In the genomic region with DNA sequence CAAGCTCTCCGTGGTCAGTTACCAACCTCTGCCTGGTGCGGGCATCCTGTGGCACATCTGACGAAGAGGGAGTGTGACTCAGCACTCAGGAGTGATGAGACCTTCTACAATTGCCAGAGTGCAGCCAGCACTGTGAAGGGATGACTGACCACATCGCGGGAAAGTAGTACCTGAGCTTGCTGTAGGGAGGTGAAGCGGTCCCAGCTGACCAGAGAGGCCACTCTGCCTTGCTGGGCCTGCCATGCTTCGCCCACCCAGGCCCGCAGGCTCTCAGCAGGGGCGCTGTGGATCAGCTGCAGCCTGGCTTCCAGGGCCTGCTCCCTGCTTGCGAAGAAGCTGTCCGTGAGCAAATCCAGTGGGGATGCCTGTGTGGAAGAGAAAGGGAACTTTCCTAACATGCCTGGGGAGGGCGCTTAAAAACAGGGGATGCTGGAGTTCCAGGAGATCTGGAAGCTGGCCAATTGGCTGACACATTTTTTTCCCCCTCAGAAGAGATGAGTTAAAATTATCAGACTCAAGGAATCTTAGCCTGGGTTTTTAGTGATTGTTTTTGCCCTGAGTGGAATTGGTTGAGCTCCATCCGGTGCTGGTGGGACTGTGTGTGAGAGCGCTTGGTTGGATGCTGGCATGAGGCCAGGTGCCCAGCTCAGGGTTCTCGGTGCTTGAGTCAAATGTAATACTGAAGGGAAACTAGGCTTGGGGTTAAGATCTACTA, we compare ENCODE assay signal across 9 mouse cellular contexts. TPM values are rescaled to one million over a fixed set of nuclear protein-coding genes. Genes with fewer than 3 reads are reported as not detected.
DNase-seq lines count a peak whose midpoint lies in the region; ATAC-seq lines count a peak whose summit lies in the region.
"Had no signal": no experiment of that assay in that cellular context is flagged by ENCODE, and none has a peak within 500 bp of the region (broad histone marks: within the 10 kb centered on the region; RNA-seq: fewer than 3 reads in every experiment).

No protein-coding gene starts in this region.

- WGBS in hindbrain, embryonic 15.5 days = 76% methylated on average over 15 of the region's 15 CpGs
- 89% methylated on average over 15 of the region's 15 CpGs for WGBS in hindbrain, embryonic 10.5 days
- 73% methylated on average over 15 of the region's 15 CpGs for WGBS in forebrain, embryonic 16.5 days

- no peaks in the 10 kb centered on the region for H3K9me3 ChIP-seq in hindbrain, embryonic 15.5 days
- no peaks in the 10 kb centered on the region for H3K9me3 ChIP-seq in hindbrain, embryonic 10.5 days
- no peaks in the 10 kb centered on the region for H3K9me3 ChIP-seq in forebrain, embryonic 16.5 days (ENCODE audit: control insufficient read depth, low read length)
- H3K9me3 ChIP-seq: neural tube, embryonic 13.5 days had no signal

- DNase-seq in hindbrain, embryonic 10.5 days (ENCODE audit: low spot score) = no peak
- peak; percentile 63 for DNase-seq in Muller cell, postnatal 12 days (ENCODE audit: inconsistent ontology term)
- peak; percentile 44 to 59 for DNase-seq in left cerebral cortex, postnatal 36 days (ENCODE audit: low spot score in 2 of 2)
- DNase-seq in spleen, adult 12 weeks (ENCODE audit: low spot score) = no peak
- DNase-seq in adrenal gland, postnatal 25 days = no peak

- H3K9ac ChIP-seq in hindbrain, embryonic 15.5 days = no peak overlapping the region
- H3K9ac ChIP-seq in forebrain, embryonic 16.5 days (replicated peaks; ENCODE audit: low read depth, low read length) = no peak overlapping the region
- H3K9ac ChIP-seq: neural tube, embryonic 13.5 days had no signal

- no peak overlapping the region for H3K4me3 ChIP-seq in hindbrain, embryonic 15.5 days
- H3K4me3 ChIP-seq in hindbrain, embryonic 10.5 days = no peak overlapping the region
- no peak overlapping the region for H3K4me3 ChIP-seq in forebrain, embryonic 16.5 days (replicated peaks; ENCODE audit: low read length)
- H3K4me3 ChIP-seq: neural tube, embryonic 13.5 days had no signal

- 0 out of 2 replicates have a peak overlapping the region, but pooled peaks have one; percentile 8 for H3K27ac ChIP-seq in hindbrain, embryonic 15.5 days (replicated peaks)
- H3K27ac ChIP-seq in hindbrain, embryonic 10.5 days = no peak overlapping the region
- no peak overlapping the region; the same call in 1 of the 2 replicates for H3K27ac ChIP-seq in forebrain, embryonic 16.5 days (ENCODE audit: low read length)
- H3K27ac ChIP-seq: neural tube, embryonic 13.5 days had no signal

- intact Hi-C loops in left cerebral cortex, postnatal 36 days (cut with DNase I) = no loop called here

- H3K4me2 ChIP-seq in hindbrain, embryonic 15.5 days = no peak overlapping the region
- no peak overlapping the region for H3K4me2 ChIP-seq in forebrain, embryonic 16.5 days (ENCODE audit: low read length)
- H3K4me2 ChIP-seq: neural tube, embryonic 13.5 days had no signal

- 0 out of 2 replicates have a peak, but pooled peaks have one; percentile 43 for ATAC-seq in hindbrain, embryonic 15.5 days (ENCODE audit: low FRiP score, low read depth)
- ATAC-seq in forebrain, embryonic 16.5 days = peak; percentile 31; the same call in 1 of the 2 replicates
- ATAC-seq in CD4-positive, CD25-positive, alpha-beta regulatory T cell, adult 4 months = no peak

- H3K4me1 ChIP-seq in hindbrain, embryonic 15.5 days (replicated peaks) = peaks cover 18% of the 10 kb centered on the region
- H3K4me1 ChIP-seq in hindbrain, embryonic 10.5 days (replicated peaks) = peaks cover 5% of the 10 kb centered on the region; the same call in 1 of the 2 replicates
- peaks cover 15% of the 10 kb centered on the region for H3K4me1 ChIP-seq in forebrain, embryonic 16.5 days (replicated peaks; ENCODE audit: control insufficient read depth, insufficient read depth, low read length)

- H3K27me3 ChIP-seq in hindbrain, embryonic 15.5 days = no peaks in the 10 kb centered on the region
- no peaks in the 10 kb centered on the region for H3K27me3 ChIP-seq in hindbrain, embryonic 10.5 days (ENCODE audit: insufficient read depth, poor library complexity, severe bottlenecking)
- H3K27me3 ChIP-seq in forebrain, embryonic 16.5 days (replicated peaks; ENCODE audit: control insufficient read depth, insufficient read depth, low read length) = no peaks in the 10 kb centered on the region
- H3K27me3 ChIP-seq: neural tube, embryonic 13.5 days had no signal

- peaks cover 8% of the 10 kb centered on the region; the same call in 1 of the 2 replicates for H3K36me3 ChIP-seq in hindbrain, embryonic 15.5 days
- H3K36me3 ChIP-seq in hindbrain, embryonic 10.5 days = peaks cover 68% of the 10 kb centered on the region
- peaks cover 2% of the 10 kb centered on the region; the same call in 1 of the 2 replicates for H3K36me3 ChIP-seq in forebrain, embryonic 16.5 days (ENCODE audit: control insufficient read depth, insufficient read depth)

RNA-seq across cellular contexts. Expression of a gene that starts 24.6 kb away (rescaled TPM):
- polyA plus RNA-seq in hindbrain, embryonic 15.5 days (2015; fragmentation: Nextera tagmentation; extraction: Ambion mirVana) = 5.4 and 7.1 TPM in 2 replicates
- 6.4 and 8.0 TPM in 2 replicates for polyA plus RNA-seq in hindbrain, embryonic 10.5 days (2016; fragmentation: Nextera tagmentation; extraction: Ambion mirVana)
- 5.2 and 7.8 TPM in 2 replicates for polyA plus RNA-seq in forebrain, embryonic 16.5 days (2015; fragmentation: Nextera tagmentation; extraction: Ambion mirVana)
- 10 to 100 TPM in 1 of 2 experiments, 1 to 10 TPM in 1; 9.1 to 12.8 TPM for total RNA-seq in left cerebral cortex, postnatal 36 days (2021)
- polyA plus RNA-seq in CD4-positive, CD25-positive, alpha-beta regulatory T cell, adult 4 months (2017; shearing (Covaris generic)) = 1 to 10 TPM; 3.7 to 7.1 TPM
- 9.5 and 12.5 TPM in 2 replicates for total RNA-seq in adrenal gland, postnatal 25 days (2021)

RNA-seq across cellular contexts. Expression of a gene that starts 42.8 kb away (rescaled TPM):
- polyA plus RNA-seq in hindbrain, embryonic 15.5 days (2015; fragmentation: Nextera tagmentation; extraction: Ambion mirVana) = 22.7 and 25.0 TPM in 2 replicates
- 27.2 and 46.7 TPM in 2 replicates for polyA plus RNA-seq in hindbrain, embryonic 10.5 days (2016; fragmentation: Nextera tagmentation; extraction: Ambion mirVana)
- polyA plus RNA-seq in forebrain, embryonic 16.5 days (2015; fragmentation: Nextera tagmentation; extraction: Ambion mirVana) = 27.7 and 28.7 TPM in 2 replicates
- total RNA-seq in left cerebral cortex, postnatal 36 days (2021) = 10 to 100 TPM; 16.1 to 19.6 TPM
- 10 to 100 TPM; 53.8 to 64.5 TPM for polyA plus RNA-seq in CD4-positive, CD25-positive, alpha-beta regulatory T cell, adult 4 months (2017; shearing (Covaris generic))
- 23.6 and 36.7 TPM in 2 replicates for total RNA-seq in adrenal gland, postnatal 25 days (2021)

RNA-seq across cellular contexts. Expression of a gene that starts 43.1 kb away (rescaled TPM):
- 46.7 and 56.4 TPM in 2 replicates for polyA plus RNA-seq in hindbrain, embryonic 15.5 days (2015; fragmentation: Nextera tagmentation; extraction: Ambion mirVana)
- polyA plus RNA-seq in hindbrain, embryonic 10.5 days (2016; fragmentation: Nextera tagmentation; extraction: Ambion mirVana) = 37.8 and 38.6 TPM in 2 replicates
- polyA plus RNA-seq in forebrain, embryonic 16.5 days (2015; fragmentation: Nextera tagmentation; extraction: Ambion mirVana) = 30.5 and 31.6 TPM in 2 replicates
- 10 to 100 TPM; 46.8 to 48.9 TPM for total RNA-seq in left cerebral cortex, postnatal 36 days (2021)
- polyA plus RNA-seq in CD4-positive, CD25-positive, alpha-beta regulatory T cell, adult 4 months (2017; shearing (Covaris generic)) = 10 to 100 TPM; 15.6 to 23.5 TPM
- 72.1 and 75.4 TPM in 2 replicates for total RNA-seq in adrenal gland, postnatal 25 days (2021)

Comparison
In these comparisons a context has a peak if more than half of its experiments do, and no peak if none do; other contexts are left out.
1. DNase-seq: peak in Muller cell, postnatal 12 days (single experiment) and left cerebral cortex, postnatal 36 days (2 of 2); none in hindbrain, embryonic 10.5 days (single experiment), spleen, adult 12 weeks (single experiment) and adrenal gland, postnatal 25 days (single experiment).